Mouse (Mus musculus): ENCODE data around the gene Rps11. TPM values are rescaled to one million over a fixed set of nuclear protein-coding genes. Genes with fewer than 3 reads are reported as not detected.

The Rps11 gene
- polyA plus RNA-seq, 1 experiment, result 3,175 TPM

- Histone ChIP-seq H3K79me3 (ENCODE audit: low read depth) (peaks cover 24% of the 10 kb centered on the region), H3K4me3 (ENCODE audit: insufficient read depth, poor library complexity, severe bottlenecking) (no peak overlapping the region), H3ac (ENCODE audit: control insufficient read depth, insufficient read length, low read depth) (no peak overlapping the region), H3K27me3 (ENCODE audit: control insufficient read depth, insufficient read depth, insufficient read length) (no peaks in the 10 kb centered on the region), H3K79me2 (ENCODE audit: control insufficient read depth, insufficient read depth) (peaks cover 36% of the 10 kb centered on the region), H3K36me3 (ENCODE audit: control insufficient read depth, insufficient read depth) (peaks cover 56% of the 10 kb centered on the region)
- TF ChIP-seq MAX (IDR thresholded peaks at IDR 0.05) (no peak), FOSL1 (IDR thresholded peaks at IDR 0.05; ENCODE audit: insufficient read depth, low read length, poor library complexity, severe bottlenecking) (no peak), MYOD1 (IDR thresholded peaks at IDR 0.05; ENCODE audit: control insufficient read depth, insufficient read length, low read depth) (no peak), MYOG (IDR thresholded peaks at IDR 0.05; ENCODE audit: control insufficient read depth, extremely low read depth, insufficient read length) (no peak)
Observed at GRCm38 (mm10) chr7:45119780-45120709, 4.2 kb downstream of the Rps11 start.

DNA sequence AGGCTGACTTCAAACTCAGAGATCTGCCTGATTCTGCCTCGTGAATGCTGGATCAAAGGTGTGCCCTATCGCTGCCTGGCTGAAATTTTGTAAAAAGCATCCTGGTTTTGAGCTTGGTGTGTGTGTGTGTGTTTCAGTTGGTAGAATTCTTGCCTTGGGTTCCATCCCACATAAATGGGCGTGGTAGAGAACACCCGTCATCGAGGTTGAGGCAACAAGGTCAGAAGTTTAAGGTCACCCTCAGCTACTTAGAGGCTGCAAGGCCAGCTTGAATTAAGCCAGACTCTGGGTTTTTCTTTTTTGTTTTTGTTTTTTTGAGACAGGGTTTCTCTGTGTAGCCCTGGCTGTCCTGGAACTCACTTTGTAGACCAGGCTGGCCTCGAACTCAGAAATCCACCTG lies 5.9 kb downstream of the Rps11 start:
- Histone ChIP-seq H3ac (ENCODE audit: control insufficient read depth, insufficient read length, low read depth) (no peak overlapping the region), H3K79me3 (ENCODE audit: low read depth) (peaks cover 17% of the 10 kb centered on the region), H3K27me3 (ENCODE audit: control insufficient read depth, insufficient read depth, insufficient read length) (no peaks in the 10 kb centered on the region), H3K79me2 (ENCODE audit: control insufficient read depth, insufficient read depth) (peaks cover 27% of the 10 kb centered on the region), H3K36me3 (ENCODE audit: control insufficient read depth, insufficient read depth) (peaks cover 47% of the 10 kb centered on the region), H3K4me3 (ENCODE audit: insufficient read depth, poor library complexity, severe bottlenecking) (no peak overlapping the region)
- no peak for TF ChIP-seq CTCF (IDR thresholded peaks at IDR 0.05; ENCODE audit: control insufficient read depth, insufficient read depth, insufficient read length)
- TF ChIP-seq CEBPB (IDR thresholded peaks at IDR 0.05; ENCODE audit: low read depth), result no peak
- no peak for TF ChIP-seq MYOD1 (IDR thresholded peaks at IDR 0.05; ENCODE audit: control insufficient read depth, insufficient read length, low read depth)
- TF ChIP-seq FOSL1 (IDR thresholded peaks at IDR 0.05; ENCODE audit: insufficient read depth, low read length, poor library complexity, severe bottlenecking), result no peak
- TF ChIP-seq USF1 (IDR thresholded peaks at IDR 0.05; ENCODE audit: low read depth), result no peak
- no peak for TF ChIP-seq MAX (IDR thresholded peaks at IDR 0.05)
- no peak for TF ChIP-seq MYOG (IDR thresholded peaks at IDR 0.05; ENCODE audit: control insufficient read depth, extremely low read depth, insufficient read length)

GRCm38 (mm10) chr7:45117566-45117965 lies 6.7 kb downstream of the Rps11 start:
- H3K79me2 ChIP-seq (ENCODE audit: control insufficient read depth, insufficient read depth), result peaks cover 20% of the 10 kb centered on the region
- H3K4me3 ChIP-seq (ENCODE audit: insufficient read depth, poor library complexity, severe bottlenecking), result no peak overlapping the region
- H3ac ChIP-seq (ENCODE audit: control insufficient read depth, insufficient read length, low read depth), result no peak overlapping the region
- peaks cover 39% of the 10 kb centered on the region for H3K36me3 ChIP-seq (ENCODE audit: control insufficient read depth, insufficient read depth)
- TF ChIP-seq CEBPB (IDR thresholded peaks at IDR 0.05; ENCODE audit: low read depth) (no peak), FOSL1 (IDR thresholded peaks at IDR 0.05; ENCODE audit: insufficient read depth, low read length, poor library complexity, severe bottlenecking) (no peak), CTCF (IDR thresholded peaks at IDR 0.05; ENCODE audit: control insufficient read depth, insufficient read depth, insufficient read length) (no peak), MAX (IDR thresholded peaks at IDR 0.05) (no peak), MYOD1 (IDR thresholded peaks at IDR 0.05; ENCODE audit: control insufficient read depth, insufficient read length, low read depth) (no peak), USF1 (IDR thresholded peaks at IDR 0.05; ENCODE audit: low read depth) (no peak), MYOG (IDR thresholded peaks at IDR 0.05; ENCODE audit: control insufficient read depth, extremely low read depth, insufficient read length) (no peak)
- H3K79me3 ChIP-seq (ENCODE audit: low read depth), result peaks cover 9% of the 10 kb centered on the region
- H3K27me3 ChIP-seq (ENCODE audit: control insufficient read depth, insufficient read depth, insufficient read length), result no peaks in the 10 kb centered on the region

GRCm38 (mm10) chr7:45113476-45113875 lies 10.8 kb downstream of the Rps11 start:
- Histone ChIP-seq H3K4me3 (ENCODE audit: insufficient read depth, poor library complexity, severe bottlenecking) (no peak overlapping the region), H3K27me3 (ENCODE audit: control insufficient read depth, insufficient read depth, insufficient read length) (no peaks in the 10 kb centered on the region), H3K79me3 (ENCODE audit: low read depth) (no peaks in the 10 kb centered on the region), H3K36me3 (ENCODE audit: control insufficient read depth, insufficient read depth) (no peaks in the 10 kb centered on the region), H3K79me2 (ENCODE audit: control insufficient read depth, insufficient read depth) (no peaks in the 10 kb centered on the region), H3ac (ENCODE audit: control insufficient read depth, insufficient read length, low read depth) (no peak overlapping the region)
- TF ChIP-seq MYOD1 (IDR thresholded peaks at IDR 0.05; ENCODE audit: control insufficient read depth, insufficient read length, low read depth), result no peak
- TF ChIP-seq USF1 (IDR thresholded peaks at IDR 0.05; ENCODE audit: low read depth), result no peak
- no peak for TF ChIP-seq CTCF (IDR thresholded peaks at IDR 0.05; ENCODE audit: control insufficient read depth, insufficient read depth, insufficient read length)
- TF ChIP-seq MYOG (IDR thresholded peaks at IDR 0.05; ENCODE audit: control insufficient read depth, extremely low read depth, insufficient read length), result no peak
- no peak for TF ChIP-seq MAX (IDR thresholded peaks at IDR 0.05)
- no peak for TF ChIP-seq FOSL1 (IDR thresholded peaks at IDR 0.05; ENCODE audit: insufficient read depth, low read length, poor library complexity, severe bottlenecking)
- TF ChIP-seq CEBPB (IDR thresholded peaks at IDR 0.05; ENCODE audit: low read depth), result no peak

GRCm38 (mm10) chr7:45112529-45112928 lies 11.7 kb downstream of the Rps11 start:
- no peak for TF ChIP-seq CEBPB (IDR thresholded peaks at IDR 0.05; ENCODE audit: low read depth)
- no peak for TF ChIP-seq MYOD1 (IDR thresholded peaks at IDR 0.05; ENCODE audit: control insufficient read depth, insufficient read length, low read depth)
- TF ChIP-seq CTCF (IDR thresholded peaks at IDR 0.05; ENCODE audit: control insufficient read depth, insufficient read depth, insufficient read length), result no peak
- TF ChIP-seq FOSL1 (IDR thresholded peaks at IDR 0.05; ENCODE audit: insufficient read depth, low read length, poor library complexity, severe bottlenecking), result no peak
- TF ChIP-seq MYOG (IDR thresholded peaks at IDR 0.05; ENCODE audit: control insufficient read depth, extremely low read depth, insufficient read length), result no peak
- no peak for TF ChIP-seq MAX (IDR thresholded peaks at IDR 0.05)
- no peak for TF ChIP-seq USF1 (IDR thresholded peaks at IDR 0.05; ENCODE audit: low read depth)
- Histone ChIP-seq H3ac (ENCODE audit: control insufficient read depth, insufficient read length, low read depth) (no peak overlapping the region), H3K79me3 (ENCODE audit: low read depth) (no peaks in the 10 kb centered on the region), H3K79me2 (ENCODE audit: control insufficient read depth, insufficient read depth) (no peaks in the 10 kb centered on the region), H3K27me3 (ENCODE audit: control insufficient read depth, insufficient read depth, insufficient read length) (no peaks in the 10 kb centered on the region), H3K36me3 (ENCODE audit: control insufficient read depth, insufficient read depth) (no peaks in the 10 kb centered on the region), H3K4me3 (ENCODE audit: insufficient read depth, poor library complexity, severe bottlenecking) (no peak overlapping the region)

Data from C2C12 (cell line).